Mouse (Mus musculus): Measurements from ENCODE around the gene Chrnb1.

The Chrnb1 gene

GRCm38 (mm10) chr11:69775716-69776115, 20.0 kb downstream of the Chrnb1 start:
- in situ Hi-C loops (cut with MboI): no loop called here

DNA sequence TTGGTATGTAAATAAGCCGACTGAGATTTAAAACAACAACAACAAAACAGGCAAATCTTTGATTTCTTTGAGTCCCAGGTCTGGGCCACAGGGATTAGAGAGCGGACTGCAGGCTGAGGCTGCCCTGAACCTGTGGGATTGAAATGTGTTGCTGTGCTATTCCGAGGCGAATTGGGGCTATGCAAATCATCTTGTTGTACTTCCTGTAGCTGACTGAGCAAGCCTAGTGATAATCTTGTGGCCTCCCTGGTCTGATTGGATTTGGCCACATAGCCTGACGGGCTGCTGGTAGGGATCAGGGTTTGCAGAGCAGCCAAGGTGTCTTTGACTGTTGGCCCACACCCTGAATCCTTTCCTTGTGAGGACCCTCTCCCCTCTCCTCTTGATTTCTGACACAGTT, 20.8 kb downstream of the Chrnb1 start:
- in situ Hi-C loops (cut with MboI): no loop called here

DNA sequence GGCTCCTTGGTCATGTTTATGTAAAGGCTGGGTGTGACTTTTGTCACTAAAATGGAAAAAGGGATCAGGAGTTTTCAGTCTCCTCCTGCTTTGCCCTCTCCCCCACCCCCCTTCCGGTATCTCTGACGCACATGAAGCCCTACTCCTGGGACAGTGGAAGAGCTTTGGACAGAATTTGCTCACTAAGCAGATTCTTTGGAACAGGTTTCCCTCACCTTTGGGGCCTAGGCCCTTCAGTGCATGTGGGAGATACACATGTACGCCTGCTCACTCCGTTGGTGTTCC, 28.2 kb downstream of the Chrnb1 start:
- in situ Hi-C loops (cut with MboI): no loop called here

GRCm38 (mm10) chr11:69766872-69767624, 28.7 kb downstream of the Chrnb1 start:
- in situ Hi-C loops (cut with MboI): no loop called here

DNA sequence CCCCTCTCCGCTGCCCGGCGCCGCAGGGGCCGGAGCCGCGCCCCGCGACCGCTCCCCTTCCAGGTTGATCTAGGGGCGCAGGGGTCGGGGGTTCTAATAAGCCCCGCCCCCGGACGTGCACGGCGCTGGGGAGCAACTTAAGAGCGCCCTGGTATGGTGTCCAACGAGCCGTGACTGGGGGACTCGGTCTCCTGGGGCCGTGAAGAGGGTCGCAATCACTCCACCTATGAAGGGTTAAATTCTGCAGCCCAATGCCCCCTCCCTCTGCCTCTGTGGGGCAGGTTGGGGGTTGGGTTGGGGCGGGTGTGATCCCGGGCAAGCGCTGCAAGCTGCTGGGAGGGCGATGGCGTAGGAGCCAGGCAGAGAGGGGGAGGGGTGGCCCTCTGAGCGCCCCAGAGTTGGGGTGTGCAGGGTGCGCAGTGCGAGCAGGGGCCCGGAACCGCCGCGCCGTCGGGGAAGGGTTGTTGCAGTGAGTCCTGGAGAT, 29.6 kb downstream of the Chrnb1 start:
- in situ Hi-C loops (cut with MboI): no loop called here

DNA sequence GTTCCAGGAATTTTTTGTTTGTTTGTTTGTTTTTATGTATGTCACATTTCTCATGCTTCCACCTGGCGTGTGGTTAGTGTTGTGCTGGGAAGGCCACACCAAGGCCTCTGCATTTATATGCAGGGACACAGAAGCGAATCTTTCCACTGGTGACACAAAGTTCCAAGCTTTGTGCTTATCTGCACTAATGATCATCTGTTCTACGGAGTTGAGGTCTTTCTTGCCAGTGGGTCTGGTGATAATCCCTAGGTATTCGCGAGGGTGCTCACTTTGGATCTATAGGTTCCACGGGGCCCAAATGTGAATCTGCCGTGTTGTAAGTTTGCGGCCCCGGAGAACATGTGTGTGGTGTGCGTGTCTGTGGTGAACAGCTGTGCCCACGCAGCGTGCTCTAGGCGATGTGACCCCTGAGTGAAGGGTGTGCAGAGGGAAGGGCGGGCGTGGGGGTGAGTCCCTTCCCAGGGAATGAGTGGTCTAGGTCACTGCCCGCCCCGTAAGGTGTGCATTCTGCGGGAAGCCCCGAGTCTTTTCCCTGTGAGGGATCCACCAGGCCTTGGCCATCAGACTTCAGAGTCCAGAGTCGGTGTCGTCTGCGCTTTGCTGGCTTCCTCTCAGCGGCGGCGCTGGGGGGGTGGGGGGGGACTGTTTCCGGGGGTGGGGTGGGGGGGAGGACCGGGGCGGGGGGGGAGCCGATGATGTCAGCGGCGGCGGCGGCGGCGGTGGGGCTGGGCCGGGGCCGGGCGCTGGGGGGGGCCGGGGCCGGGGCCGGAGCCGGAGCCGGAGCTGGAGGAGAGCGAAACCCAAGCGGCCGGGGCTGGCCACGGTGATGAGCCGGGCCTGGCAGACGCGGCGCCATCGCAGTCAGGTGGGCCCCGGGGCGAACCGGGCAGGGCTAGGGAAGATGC, 30.3 kb downstream of the Chrnb1 start, which contains the start of gene Zbtb4:
Zbtb4 (plus strand) TSS at position 692 of the 905 bp plus-strand sequence.
- in situ Hi-C loops (cut with MboI): no loop called here

DNA sequence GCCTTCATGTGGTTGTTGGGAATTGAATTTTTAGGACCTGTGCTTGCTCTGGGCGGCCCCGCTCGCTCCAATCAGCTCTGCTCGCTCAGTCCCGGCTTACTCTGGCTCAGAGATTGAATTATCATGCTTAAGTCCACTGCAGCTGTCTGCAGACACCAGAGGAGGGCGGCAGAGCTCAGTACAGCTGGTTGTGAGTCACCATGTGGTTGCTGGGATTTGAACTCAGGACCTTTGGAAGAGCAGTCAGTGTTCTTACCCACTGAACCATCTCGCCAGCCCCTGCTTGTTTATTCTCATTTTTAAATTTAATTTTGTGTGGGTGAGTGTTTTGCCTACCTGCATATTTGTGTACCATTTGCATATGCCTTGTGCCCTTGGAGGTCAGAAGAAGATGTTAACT, 32.2 kb downstream of the Chrnb1 start:
- in situ Hi-C loops (cut with MboI): no loop called here

GRCm38 (mm10) chr11:69761868-69762267, 33.9 kb downstream of the Chrnb1 start, which contains the start of gene Slc35g3:
Gene Slc35g3 (minus strand): TSS chr11:69761968.
- in situ Hi-C loops (cut with MboI): no loop called here

GRCm38 (mm10) chr11:69760901-69761200, 34.9 kb downstream of the Chrnb1 start:
- in situ Hi-C loops (cut with MboI): no loop called here

DNA sequence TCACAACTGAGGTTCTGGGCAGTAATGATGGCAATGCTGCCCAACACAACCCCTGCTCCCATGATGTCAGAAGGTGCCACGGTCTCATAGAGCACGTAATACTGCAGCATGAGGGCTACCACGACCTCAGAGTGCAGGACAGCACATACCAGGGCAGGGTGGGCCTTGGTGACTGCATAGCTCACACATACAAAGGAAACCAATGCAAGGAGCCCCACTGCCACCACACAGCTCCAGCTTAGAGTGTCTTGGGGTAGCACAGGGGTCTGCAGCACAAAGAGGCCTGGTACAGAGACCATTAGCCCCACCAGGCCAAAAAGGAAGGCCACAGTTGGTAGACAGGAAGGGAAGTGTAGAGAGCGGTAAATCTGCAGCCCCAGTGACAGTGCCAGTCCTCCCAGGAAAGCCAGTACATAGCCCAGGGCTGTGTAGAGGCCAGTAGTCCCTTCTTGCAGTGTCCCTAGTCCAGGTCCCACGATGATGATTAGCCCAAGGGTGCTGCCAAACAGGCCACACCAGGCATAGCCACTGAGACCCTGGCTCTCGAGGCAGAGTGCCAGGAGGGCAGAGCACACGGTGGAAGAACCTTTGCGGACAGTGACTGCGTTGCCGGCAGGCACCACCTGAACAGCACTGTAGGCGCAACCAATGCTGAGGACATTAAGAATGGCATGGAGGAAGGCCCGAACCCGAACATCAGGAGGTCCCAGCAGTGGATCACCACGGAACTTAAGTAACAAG, 35.4 kb downstream of the Chrnb1 start:
- in situ Hi-C loops (cut with MboI): no loop called here

DNA sequence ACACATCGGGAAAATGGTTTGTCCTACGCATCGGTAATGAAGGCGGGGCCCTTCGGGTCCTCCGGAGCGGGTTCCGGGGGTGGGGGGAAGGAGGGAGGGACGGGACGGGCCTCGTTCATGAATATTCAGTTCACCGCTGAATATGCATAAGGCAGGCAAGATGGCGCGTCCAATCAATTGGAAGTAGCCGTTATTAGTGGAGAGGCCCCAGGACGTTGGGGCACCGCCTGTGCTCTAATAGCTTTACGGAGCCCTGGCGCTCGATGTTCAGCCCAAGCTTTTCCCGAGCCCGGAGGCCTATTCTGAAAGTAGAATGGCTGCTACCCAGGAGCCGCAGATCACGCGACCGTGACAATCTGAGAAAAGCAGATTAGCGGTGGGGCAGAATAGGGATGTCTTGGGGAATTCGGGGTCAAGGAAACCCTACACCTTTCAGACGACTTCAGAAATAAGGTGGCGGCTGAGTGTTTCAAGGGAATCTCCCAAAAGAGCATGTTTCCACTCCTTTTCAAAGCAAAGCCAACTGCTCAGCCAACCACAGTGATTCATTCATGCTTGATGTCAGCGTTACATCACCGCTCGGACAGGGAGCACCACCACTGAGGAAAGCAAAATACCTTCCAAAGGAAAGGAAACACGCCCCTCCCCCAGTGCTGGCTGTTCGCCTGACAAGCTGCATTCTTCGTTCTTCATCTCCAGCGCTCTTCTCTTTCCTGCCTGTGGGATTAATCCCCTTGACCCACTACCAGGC, 36.6 kb downstream of the Chrnb1 start:
- in situ Hi-C loops (cut with MboI): loop anchor here (5.0 kb wide), 2 partner anchors 38 to 118 kb away; partner anchors contain the start of genes Chrnb1 and Tmem95

- in situ Hi-C loops (cut with MboI): loop anchor here (5.0 kb wide), 2 partner anchors 39 to 119 kb away; partner anchors contain the start of genes Chrnb1 and Tmem95
Measured at GRCm38 (mm10) chr11:69758478-69758970, 37.2 kb downstream of the Chrnb1 start, which contains the start of gene Polr2a. Gene Polr2a (minus strand): TSS chr11:69758637.

- in situ Hi-C loops (cut with MboI): loop anchor here (5.0 kb wide), 2 partner anchors 39 to 119 kb away; partner anchors contain the start of genes Chrnb1 and Tmem95
Measured at GRCm38 (mm10) chr11:69758090-69758456, 37.7 kb downstream of the Chrnb1 start.

DNA sequence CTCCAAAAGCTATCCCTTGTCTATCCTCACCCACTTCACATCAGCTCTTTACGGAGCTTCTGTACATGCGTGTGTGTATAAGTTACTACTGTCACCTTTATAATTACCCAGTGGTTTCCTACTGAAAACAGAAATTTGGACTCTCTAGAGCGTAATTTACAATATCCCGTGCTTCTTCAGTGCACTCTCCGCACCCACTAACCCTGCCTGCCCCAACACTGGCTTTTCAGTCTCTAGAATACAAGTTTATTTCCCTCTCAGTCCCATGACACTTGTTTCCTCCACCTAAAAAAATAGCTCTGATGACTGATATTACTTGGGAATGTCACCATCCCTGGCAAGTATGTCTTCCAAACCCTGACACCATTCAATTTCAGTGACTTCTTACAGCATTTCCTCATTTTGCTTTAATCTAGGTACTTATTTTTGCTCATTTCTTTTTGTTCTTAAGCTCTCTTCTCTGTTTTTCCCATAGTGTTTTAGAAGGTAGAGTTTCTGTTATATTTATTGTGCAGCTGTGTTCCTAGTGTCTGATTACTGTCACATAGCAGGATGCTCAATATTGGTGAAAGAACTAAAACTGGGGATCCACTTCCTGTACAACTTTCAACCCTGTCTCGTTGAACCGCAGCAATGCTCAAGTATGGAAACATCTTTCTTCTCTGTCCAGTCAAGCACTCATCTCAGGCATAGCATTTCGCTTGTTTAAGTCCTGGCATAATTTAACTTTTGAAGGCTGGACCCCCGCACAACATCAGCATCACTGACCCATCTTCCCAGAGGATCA, 38.2 kb downstream of the Chrnb1 start:
- in situ Hi-C loops (cut with MboI): loop anchor here (5.0 kb wide), 2 partner anchors 40 to 120 kb away; partner anchors contain the start of genes Chrnb1 and Tmem95

DNA sequence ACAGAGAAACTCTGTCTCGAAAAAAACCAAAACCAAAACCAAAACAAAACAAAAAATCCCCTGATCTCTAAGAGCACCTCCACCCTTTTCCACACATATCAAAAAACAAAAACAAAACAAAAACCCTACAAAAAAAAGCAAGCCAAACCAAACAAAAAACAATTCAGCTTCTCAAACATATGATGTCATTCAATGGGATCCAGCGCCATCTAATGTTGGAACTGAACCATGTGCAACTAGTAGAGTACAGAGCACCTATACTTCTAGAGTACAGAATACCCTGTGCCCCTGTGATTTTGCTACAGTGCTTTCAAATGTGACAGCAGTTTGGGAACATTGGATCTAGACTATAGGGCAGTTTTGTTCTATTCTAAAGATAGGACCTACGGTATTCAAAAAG, 41.0 kb downstream of the Chrnb1 start:
- in situ Hi-C loops (cut with MboI): loop anchor here (5.0 kb wide), 2 partner anchors 43 to 123 kb away; partner anchors contain the start of genes Chrnb1 and Tmem95

GRCm38 (mm10) chr11:69754233-69754632, 41.5 kb downstream of the Chrnb1 start:
- in situ Hi-C loops (cut with MboI): no loop called here

GRCm38 (mm10) chr11:69752686-69753085, 43.1 kb downstream of the Chrnb1 start:
- in situ Hi-C loops (cut with MboI): no loop called here

GRCm38 (mm10) chr11:69751635-69752034, 44.1 kb downstream of the Chrnb1 start:
- in situ Hi-C loops (cut with MboI): no loop called here
